Mouse (Mus musculus) ovary, postnatal 36 days (tissue): ENCODE data around the gene Smok2b.
"Not testable (repeated sequence)": the region's sequence is repeated elsewhere in the genome, so short reads cannot be mapped to it uniquely, and the experiment has no call there.

Source experiments
- DNase-seq: peaks from one replicate; pipeline ENCODE4 v3.0.0; 2022; ENCODE audit warnings: low spot score, mixed read lengths

Gene Smok2b

GRCm38 (mm10) chr17:13240807-13241727 lies 11.0 kb downstream of the Smok2b start:
- not testable (repeated sequence) for DNase-seq

DNA sequence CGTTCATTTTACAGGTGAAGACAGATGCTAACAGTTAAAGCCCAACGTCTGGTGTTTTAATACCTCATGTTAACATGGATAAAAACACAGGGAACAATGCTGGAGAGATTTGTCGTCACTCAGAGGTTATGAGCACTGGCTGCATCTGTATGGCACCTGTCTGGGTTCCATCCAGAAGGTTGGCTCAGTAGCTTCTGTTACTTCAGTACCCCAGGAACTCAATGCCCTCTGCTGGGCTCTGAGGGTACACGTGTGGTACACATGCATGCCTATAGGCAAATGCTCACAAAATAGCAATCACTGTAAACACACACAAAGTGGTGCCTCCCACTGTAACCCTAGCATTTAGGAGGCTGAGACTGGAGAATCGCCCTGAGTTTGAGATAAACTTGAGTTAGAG lies 24.7 kb downstream of the Smok2b start:
- DNase-seq: not testable (repeated sequence)
